Mouse (Mus musculus): ENCODE measurements around the gene Pdcd7.

Gene Pdcd7

DNA sequence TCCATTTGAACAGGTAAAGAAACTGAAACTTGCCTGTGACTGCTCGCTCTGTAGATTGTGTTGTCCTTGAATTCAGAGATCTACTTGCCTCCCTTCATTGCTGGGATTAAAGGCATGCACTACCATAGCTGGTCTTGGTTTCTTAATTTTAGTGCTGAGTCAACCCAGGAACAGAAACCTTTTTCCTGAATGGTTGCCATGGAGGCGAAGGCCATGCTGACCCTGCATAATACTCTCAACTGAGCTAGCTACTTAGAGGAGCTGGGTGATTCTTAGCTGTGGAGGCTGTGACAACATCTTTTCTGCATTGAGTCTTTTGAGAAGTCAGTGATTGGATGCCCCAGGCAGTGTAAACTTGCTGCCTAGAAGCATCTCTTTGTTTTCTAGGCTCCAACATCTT is 11.1 kb downstream of the Pdcd7 start:
- no peak for DNase-seq (ENCODE audit: low read depth)

- peak; percentile 43 for DNase-seq (ENCODE audit: low read depth)
Observed at GRCm38 (mm10) chr9:65358956-65359480, 13.1 kb downstream of the Pdcd7 start.

DNA sequence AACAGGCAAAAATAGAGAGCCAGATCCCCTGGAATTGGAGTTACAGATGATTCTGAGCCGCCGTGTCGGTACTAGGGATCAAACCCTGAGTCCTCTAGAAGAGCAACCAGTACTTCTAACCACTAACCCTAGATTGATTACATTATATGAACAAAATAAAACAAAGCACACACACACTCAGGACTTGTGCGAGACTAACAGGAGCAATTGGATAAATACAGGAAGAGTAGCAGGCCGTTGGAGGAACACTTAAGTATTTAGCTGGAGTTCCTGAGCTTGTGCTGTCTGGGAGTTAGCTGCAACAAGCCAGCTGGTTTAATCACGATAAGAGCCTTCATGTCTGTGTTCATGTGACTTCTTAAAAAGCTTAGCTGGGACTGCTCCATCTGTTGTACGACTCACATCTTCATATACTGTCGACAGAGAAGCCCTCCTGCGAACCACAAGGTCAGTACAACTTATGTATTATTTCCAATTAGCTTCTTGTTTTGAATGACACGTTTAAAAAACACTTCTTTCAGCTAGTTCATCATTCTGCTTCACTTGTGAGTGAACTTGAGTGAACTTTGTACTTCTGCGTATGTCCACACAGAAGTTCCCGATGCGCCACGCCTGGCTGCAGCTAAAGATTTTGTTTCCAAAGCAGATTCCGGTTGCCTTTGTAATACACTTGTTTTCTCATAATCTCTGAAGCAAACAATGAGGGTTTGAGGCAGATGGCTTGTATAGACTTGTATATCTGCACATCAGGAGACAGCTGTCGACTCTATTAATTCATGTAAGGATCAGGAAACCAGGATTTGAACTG is 14.9 kb downstream of the Pdcd7 start, which contains the start of gene Ubap1l:
Gene Ubap1l, plus strand, starts transcription at position 401 of the 808 bp plus-strand sequence.
- DNase-seq (ENCODE audit: low read depth) = no peak

DNA sequence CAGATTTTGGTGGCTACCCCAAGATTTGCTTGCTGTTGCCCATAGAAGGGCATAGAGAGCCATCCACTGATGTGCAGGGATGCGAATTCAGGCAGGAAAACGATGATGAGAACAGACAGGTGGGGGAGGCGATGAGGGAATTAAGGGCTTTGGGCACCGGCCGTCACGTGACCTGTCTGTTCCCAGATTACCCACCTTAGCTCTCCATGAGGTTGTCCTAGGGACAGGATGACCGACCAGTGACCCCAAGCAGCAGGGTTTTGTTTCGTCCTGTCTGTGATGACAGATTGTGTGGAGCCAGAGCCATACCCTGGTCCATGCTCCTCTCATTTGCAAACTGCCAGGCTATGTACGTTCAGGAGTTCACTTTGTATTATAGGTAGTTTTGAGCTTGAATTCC is 17.8 kb downstream of the Pdcd7 start:
- DNase-seq (ENCODE audit: low read depth) = no peak

GRCm38 (mm10) chr9:65365721-65366120 is 19.8 kb downstream of the Pdcd7 start:
- no peak for DNase-seq (ENCODE audit: low read depth)

DNA sequence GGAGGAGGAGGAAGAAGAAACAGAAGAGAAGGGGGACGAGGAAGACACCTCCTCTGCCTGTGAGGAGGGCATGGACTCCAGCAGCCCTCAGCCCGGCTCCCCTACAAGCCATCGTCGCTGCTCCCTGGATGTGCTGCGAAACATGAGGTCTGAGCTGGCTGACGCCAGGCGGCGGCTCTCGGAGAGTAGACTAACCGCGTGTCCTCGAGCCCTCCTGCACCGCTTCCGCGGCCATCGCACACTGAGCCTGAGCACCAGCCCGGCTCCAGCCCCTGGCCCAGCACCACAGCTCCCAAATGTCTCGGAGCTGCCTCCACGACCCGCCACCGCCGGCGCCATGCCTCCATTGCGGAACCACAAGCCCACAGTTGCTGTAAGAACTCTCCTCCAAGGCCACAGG is 25.9 kb downstream of the Pdcd7 start:
- DNase-seq (ENCODE audit: low read depth) = no peak

- no peak for DNase-seq (ENCODE audit: low read depth)
Observed at GRCm38 (mm10) chr9:65372449-65372848, 26.5 kb downstream of the Pdcd7 start.

DNA sequence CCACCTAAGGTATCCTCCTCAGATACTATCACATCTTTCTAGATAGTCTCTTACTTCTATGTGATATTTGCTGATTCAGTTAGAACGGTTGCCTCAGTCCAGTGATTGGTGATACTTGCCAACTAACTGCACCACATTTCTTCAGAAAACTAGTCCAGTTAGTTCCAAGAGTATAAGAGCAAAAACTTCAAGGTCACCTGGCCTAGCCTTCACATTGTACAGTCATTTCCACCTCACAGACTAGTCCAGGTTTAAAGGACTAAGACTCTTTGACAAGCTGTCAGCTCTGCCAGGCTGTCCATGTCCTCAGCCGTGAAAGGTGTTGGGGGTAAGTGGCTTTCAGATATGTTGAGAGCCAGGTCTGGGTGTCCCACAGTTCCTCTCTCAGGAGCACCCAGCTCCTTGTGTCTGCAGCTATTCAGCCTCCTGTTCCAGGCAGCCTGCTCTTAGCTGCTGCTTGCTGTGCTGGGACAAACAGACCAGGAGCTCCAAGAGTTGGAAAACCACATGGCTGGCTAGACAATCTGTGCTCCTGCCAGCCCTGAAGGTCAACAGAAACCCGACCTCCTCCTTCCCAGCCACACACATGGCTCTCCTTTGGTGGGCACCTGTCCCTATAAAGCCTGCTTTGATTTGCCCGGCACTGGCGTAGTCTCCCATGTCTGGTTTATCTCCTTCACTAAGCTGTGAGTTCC is 28.7 kb downstream of the Pdcd7 start:
- no peak for DNase-seq (ENCODE audit: low read depth)

GRCm38 (mm10) chr9:65375163-65375934 is 29.4 kb downstream of the Pdcd7 start:
- no peak for DNase-seq (ENCODE audit: low read depth)

GRCm38 (mm10) chr9:65381017-65381590 is 35.2 kb downstream of the Pdcd7 start:
- no peak for DNase-seq (ENCODE audit: low read depth)

DNA sequence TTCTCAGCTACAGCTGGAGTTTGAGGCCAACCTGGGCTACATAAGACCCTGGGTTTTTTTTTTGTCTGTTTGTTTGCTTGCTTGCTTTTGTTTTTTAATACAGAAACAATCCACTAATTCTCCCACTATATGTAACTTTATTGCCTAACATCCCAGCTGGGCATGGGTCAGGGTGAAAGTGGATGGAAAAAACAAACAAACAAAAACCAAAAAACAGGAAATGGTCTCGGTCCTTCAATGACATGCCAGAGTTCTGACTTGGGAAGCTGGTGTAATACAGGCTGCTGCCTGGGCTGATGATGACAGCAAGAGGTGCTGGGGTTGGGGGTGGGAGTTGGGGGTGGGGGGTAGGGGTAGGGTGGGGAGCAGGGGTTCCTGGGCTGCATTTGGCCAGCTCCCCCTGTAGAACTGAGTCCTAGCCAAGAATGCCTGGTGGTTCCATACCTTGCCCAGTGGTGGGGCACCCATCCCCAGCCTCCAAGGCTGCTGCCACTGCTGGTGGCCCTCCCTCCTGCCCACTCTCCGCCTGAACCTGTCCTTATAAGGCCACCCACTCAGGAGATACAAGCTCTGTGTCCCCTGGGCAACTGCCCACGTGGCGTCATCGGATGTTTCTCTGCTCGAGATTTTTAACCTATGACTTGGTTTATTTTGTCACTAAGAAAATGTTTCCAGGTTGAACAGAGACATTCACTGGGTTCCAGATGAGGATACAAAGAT is 36.3 kb downstream of the Pdcd7 start:
- no peak for DNase-seq (ENCODE audit: low read depth)

DNA sequence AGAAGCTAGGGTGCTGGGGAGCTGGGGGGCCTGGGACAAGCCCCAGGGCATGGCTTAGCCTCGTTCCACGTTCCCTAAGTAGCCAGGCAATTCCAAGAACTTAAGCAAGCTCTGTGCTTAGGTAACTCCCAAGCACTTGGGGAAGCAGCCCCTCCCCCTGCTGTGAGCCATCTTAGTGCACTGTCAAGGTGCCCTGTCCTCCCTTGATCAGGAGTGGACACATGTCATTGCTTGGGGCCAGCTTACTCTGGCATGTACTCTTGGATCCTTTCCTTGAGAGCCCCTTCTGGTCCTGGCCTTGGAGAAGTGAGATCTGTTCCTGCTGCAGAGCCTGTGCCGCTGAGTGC is 36.8 kb downstream of the Pdcd7 start:
- DNase-seq (ENCODE audit: low read depth) = no peak

DNA sequence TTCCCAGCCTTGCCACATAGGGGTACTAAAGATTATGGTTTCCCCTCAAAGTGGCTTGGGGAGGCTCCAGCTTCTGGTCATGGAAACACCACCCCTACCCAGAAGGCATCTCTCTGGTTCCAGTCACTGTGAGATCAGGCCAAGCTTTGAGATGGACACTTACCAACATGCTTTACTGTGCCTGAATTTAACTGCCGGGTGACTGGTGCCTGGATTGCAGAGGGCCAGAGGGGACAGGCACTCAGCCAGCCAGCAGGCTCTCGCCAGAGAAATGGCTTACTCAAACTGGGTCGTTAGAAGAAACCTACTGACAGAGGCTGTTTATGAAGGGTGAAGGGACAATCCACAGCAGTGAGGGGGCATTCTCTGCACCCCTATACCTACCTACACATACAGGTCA is 38.4 kb downstream of the Pdcd7 start:
- DNase-seq (ENCODE audit: low read depth) = no peak

DNA sequence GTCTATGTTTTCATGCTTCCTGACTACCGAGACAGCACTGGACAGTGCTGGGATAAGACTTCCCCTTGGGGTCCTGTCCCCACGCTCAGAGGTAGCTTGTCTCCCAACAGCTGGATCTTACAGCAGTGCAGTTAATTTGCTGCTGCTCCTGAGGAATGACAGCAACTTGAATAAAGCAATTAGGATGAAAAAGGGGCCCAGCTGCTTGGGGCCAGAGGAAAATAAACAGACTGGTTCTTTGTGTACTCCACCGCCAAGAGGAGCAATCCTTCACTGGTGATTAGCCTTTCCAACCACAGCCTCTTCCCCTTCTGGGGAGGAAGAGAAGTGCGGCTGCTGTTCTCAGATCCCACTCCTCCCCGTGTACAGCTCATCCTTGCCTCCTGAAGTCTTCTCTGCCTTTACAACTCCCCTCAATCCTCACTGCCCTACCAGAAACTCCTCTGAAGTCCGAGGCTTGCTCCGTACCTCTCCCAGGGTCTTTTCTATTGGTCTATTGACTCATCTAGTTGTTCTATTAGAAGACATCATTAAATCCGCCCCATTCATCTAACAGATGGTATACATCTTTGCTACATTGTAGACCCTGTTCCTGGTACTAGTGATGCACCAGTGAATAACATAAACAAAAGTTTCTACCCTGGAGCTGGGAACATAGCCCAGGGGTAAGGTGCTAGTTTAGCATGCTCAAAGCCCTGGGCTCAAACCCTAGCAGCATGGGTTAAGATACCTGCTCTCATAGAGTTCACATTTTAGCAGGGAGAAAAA is 40.7 kb downstream of the Pdcd7 start:
- no peak for DNase-seq (ENCODE audit: low read depth)

DNA sequence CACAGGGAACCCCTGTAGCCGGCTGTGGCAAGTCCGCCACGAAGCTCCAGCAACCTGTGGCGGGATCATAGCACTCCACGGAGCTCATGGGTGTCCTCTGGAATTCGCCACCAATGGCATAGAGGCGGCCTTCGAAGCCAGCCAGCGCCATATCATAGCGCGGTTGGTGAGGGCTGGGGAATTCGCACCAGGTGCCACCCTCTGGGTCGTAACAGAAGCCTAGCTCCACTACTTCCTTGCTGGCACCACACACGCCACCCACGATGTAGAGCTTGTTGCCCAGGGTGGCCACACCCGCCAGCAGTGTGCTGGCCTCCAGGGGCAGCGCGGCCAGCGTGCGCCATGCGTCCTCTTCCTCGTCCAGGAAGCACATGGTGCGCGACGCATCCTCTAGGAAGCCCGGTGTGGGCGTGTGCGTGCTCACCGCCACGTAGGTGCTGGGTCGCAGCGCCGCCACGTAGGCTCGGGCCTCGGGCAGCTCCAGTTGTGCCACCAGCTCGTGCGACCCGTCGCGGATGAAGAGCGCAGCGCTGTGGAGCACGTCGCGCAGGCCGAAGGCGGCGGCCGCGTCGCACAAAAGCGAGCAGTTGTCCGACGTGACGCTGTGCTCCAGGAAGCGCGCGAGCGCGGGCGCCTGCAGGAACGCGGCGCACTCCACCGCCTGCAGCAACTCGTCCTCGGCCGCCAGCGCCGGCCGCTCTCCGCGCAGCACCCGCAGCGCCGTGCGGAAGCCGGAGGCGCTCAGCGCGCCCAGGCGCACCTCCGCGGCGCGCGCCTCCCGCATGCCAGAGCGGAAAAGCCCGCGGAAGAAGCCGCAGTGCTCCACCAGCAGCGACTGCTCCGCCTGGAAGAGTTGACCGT is 45.1 kb downstream of the Pdcd7 start:
- no peak for DNase-seq (ENCODE audit: low read depth)

DNA sequence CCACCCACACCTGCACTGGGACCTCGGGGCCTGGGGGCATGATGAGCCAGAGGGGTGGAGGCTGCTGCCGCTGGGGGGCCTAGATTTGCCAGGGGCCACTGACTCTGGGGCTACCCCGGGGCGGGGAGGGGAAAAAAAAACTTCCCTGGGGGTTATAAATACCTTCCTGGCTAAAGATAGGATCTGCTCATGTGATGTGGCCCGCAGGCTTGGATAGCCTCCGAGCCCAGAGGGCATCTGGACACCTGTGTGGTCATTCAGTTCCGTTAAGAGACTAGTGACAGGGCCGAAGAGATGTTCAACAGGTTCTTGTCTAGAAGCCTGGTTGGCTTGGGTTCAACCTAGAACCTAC is 45.7 kb downstream of the Pdcd7 start, which contains the start of gene Kbtbd13:
Gene Kbtbd13, minus strand, starts transcription at position 40 of the 352 bp plus-strand sequence.
- no peak for DNase-seq (ENCODE audit: low read depth)

GRCm38 (mm10) chr9:65392638-65393364 is 46.9 kb downstream of the Pdcd7 start:
- DNase-seq (ENCODE audit: low read depth) = peak; percentile 51

GRCm38 (mm10) chr9:65393606-65394005 is 47.7 kb downstream of the Pdcd7 start:
- no peak for DNase-seq (ENCODE audit: low read depth)

DNA sequence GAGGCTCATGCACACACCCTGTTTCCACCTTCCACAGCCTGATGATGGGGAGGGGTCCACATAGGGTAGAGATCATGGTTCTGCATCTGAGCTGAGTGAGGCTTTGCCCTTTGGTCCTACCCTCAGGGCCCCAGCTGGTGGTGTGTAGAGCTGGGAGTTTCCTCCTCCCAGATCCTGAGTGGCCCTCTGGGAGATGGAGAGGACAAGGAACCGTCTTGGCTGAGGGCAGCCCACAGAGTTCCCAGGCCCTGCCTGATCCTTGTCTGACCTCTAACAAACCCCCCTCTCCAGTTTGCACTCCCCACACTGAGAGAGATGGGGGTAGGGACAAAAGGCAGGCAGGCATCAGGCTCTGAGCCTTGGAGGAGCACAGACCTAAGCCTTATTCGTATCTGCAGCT is 48.5 kb downstream of the Pdcd7 start:
- no peak for DNase-seq (ENCODE audit: low read depth)
